Mouse (Mus musculus): ENCODE measurements around the gene Sclt1. TPM values are rescaled to one million over a fixed set of nuclear protein-coding genes. Genes with fewer than 3 reads are reported as not detected.
A peak's percentile ranks its signal among the peaks of the same experiment; 100 is the strongest.

Sclt1 gene
- polyA plus RNA-seq, 1 experiment from 2014 or later: 26.5 TPM

DNA sequence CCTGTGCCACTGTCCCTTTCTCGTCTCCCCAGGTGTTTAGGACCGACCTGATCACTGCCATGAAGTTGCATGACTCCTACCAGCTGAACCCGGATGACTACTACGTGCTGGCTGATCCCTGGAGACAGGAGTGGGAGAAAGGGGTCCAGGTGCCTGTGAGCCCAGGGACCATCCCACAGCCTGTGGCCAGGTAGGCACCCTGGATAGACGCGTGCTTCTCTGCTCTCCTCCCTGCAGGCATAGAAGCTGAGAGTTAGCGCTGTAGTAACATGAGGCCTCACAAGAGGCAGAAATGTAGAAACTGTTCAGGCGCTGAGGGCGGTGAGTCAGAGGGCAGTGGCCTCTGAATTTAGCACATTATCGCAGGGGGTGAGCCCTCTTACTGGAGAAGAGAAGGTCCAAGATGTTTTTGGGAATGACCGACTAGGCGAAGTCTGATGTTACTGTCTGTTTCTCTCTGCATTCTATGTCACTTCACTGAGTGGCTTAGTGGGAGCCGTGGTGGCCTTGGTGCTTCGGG is 150.6 kb downstream of the Sclt1 start:
- WGBS: 90% methylated on average over 14 of the region's 14 CpGs
- H3K9ac ChIP-seq: no peak overlapping the region
- H3K4me1 ChIP-seq: peaks cover 19% of the 10 kb centered on the region
- peaks cover 80% of the 10 kb centered on the region for H3K36me3 ChIP-seq
- no peak for ATAC-seq (replicated peaks; ENCODE audit: low FRiP score)
- no peak overlapping the region for H3K4me2 ChIP-seq
- H3K9me3 ChIP-seq (replicated peaks): no peaks in the 10 kb centered on the region
- no peaks in the 10 kb centered on the region for H3K27me3 ChIP-seq
- no peak overlapping the region for H3K27ac ChIP-seq
- H3K4me3 ChIP-seq (replicated peaks): no peak overlapping the region

DNA sequence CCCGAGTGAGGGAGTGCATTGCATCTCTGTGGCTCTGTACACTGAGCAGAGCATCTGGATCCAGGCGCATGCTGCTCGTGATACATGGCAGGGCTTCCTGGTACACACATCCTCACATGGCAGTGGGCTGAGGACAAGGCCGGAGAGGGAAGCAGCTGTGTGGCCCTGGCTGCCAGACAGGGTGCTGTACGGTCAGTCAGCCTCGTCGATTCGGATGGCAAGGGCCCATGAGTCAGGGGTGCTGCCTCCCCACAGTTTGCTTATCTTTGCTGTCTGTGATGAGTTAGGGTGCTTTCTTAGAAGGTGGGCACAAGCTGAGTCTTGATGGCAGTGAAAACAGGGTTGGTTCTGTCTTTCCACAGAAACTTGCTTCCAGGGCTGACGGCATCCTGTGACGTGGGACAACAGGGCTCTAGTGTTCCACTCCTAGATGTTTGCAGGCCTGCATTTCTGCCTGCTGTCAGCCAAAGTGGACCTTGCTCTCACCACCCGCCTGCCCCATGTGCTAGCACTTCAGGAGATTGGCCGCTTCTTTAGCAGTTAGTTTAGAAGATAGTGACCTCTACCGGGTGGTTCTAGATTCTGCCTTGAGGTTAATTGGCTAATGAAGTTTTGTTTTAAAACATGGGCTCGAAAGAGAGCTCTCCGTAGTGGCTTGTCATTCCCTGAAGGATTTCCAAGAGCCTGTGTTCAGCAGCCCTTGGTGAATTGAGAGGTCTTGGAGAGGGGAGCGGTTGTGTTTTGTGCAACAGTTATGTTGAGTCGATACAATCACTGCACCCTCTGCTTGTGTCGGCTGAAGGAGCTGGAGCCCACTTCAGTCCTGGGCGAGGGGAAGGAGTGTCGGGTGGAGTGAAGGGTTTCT is 151.4 kb downstream of the Sclt1 start:
- peaks cover 73% of the 10 kb centered on the region for H3K36me3 ChIP-seq
- WGBS: 86% methylated on average over 20 of the region's 20 CpGs
- 0 out of 2 replicates have a peak, but pooled peaks have one; percentile 38 for ATAC-seq (replicated peaks; ENCODE audit: low FRiP score)
- no peak overlapping the region for H3K27ac ChIP-seq
- H3K9ac ChIP-seq: no peak overlapping the region
- H3K4me2 ChIP-seq: no peak overlapping the region
- H3K27me3 ChIP-seq: no peaks in the 10 kb centered on the region
- H3K9me3 ChIP-seq (replicated peaks): no peaks in the 10 kb centered on the region
- H3K4me3 ChIP-seq (replicated peaks): no peak overlapping the region
- peaks cover 19% of the 10 kb centered on the region for H3K4me1 ChIP-seq

DNA sequence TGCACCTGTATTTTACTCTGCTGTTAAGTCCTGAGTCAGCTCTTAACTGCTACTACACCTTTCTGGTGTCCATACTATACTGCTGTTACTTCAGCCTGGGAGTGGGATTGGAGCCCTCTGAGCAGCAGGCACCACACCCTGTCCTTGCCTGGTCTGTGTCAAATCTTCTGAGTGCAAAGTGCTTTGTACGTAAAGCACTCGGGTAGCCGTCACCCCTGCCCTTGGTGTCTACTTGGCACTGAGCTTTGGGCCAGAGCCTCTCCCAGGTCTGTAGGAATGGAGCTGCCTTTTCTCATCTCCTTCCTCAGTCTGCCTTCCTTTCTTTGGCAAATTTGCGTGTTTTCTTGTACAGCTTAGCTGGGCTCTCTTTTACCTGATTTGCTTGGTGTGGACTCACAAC is 152.3 kb downstream of the Sclt1 start:
- WGBS: 96% methylated on average over 4 of the region's 4 CpGs
- ATAC-seq (replicated peaks; ENCODE audit: low FRiP score): no peak
- no peaks in the 10 kb centered on the region for H3K27me3 ChIP-seq

DNA sequence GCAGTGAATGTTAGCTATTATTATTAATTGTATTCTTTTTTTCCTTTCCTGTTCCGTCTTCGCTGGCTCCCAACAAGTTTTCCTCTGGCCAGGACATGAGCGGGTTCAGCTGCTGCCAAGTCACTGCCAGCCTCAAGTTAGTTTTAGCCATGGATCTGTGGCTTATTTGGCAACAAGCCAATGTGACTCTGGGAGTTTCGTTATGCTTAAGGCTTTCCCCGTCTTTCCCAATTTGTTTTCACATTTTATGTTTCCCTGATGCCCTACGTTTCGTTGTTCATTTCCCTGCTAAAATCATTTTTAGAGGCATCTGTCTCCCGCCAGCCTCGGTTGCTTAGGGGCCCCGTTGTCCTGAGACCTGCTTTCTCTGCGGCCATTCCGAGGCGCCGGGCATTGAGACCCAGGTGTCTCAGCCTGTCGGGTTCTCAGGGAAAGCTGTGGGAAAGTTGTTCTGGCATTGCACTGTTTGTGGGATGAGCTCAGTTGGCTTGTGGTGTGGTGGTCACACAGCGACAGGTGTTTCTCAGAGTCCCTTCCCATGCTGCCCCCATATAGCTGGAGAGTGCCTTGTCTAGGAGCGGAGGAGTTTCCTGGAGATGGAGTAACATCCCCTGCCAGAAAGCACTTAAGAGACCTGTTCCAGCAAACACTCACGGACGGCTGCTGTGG is 152.9 kb downstream of the Sclt1 start:
- Histone ChIP-seq H3K36me3 (peaks cover 57% of the 10 kb centered on the region), H3K27me3 (no peaks in the 10 kb centered on the region), H3K4me2 (no peak overlapping the region), H3K9me3 (replicated peaks) (no peaks in the 10 kb centered on the region), H3K4me3 (replicated peaks) (no peak overlapping the region), H3K9ac (no peak overlapping the region), H3K4me1 (peaks cover 19% of the 10 kb centered on the region), H3K27ac (no peak overlapping the region)
- WGBS: 73% methylated on average over 19 of the region's 19 CpGs
- ATAC-seq (replicated peaks; ENCODE audit: low FRiP score): no peak

More for the DNA sequence above, 152.3 kb downstream of the Sclt1 start:
- H3K4me3 ChIP-seq (replicated peaks): no peak overlapping the region
- no peak overlapping the region for H3K4me2 ChIP-seq
- H3K4me1 ChIP-seq: peaks cover 19% of the 10 kb centered on the region
- H3K27ac ChIP-seq: no peak overlapping the region
- peaks cover 63% of the 10 kb centered on the region for H3K36me3 ChIP-seq
- H3K9me3 ChIP-seq (replicated peaks): no peaks in the 10 kb centered on the region
- H3K9ac ChIP-seq: no peak overlapping the region

DNA sequence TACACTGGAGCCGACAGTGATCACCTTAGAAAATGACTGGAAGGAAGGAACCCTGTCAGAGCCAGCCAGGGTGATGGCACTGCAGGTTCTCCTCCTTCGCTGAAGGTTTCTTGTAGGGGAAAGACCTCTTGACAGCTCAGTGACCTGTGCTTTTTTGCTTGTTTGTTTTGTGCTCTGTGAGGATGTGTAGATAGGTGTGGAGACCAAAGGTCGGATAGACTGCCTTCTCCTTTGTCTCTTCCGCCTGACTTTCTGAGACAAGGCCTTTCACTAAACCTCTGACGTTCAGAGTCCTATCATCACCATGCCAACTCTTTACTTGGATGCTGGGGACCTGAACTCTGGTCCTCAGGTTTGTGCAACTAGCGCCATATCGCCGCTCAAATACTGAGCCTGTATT is 153.8 kb downstream of the Sclt1 start:
- no peak for ATAC-seq (replicated peaks; ENCODE audit: low FRiP score)
- H3K9ac ChIP-seq: no peak overlapping the region
- H3K4me2 ChIP-seq: no peak overlapping the region
- peaks cover 21% of the 10 kb centered on the region for H3K4me1 ChIP-seq
- no peak overlapping the region for H3K4me3 ChIP-seq (replicated peaks)
- H3K9me3 ChIP-seq (replicated peaks): no peaks in the 10 kb centered on the region
- H3K27me3 ChIP-seq: no peaks in the 10 kb centered on the region
- peaks cover 48% of the 10 kb centered on the region for H3K36me3 ChIP-seq
- no peak overlapping the region for H3K27ac ChIP-seq
- WGBS: 73% methylated on average over 8 of the region's 8 CpGs

DNA sequence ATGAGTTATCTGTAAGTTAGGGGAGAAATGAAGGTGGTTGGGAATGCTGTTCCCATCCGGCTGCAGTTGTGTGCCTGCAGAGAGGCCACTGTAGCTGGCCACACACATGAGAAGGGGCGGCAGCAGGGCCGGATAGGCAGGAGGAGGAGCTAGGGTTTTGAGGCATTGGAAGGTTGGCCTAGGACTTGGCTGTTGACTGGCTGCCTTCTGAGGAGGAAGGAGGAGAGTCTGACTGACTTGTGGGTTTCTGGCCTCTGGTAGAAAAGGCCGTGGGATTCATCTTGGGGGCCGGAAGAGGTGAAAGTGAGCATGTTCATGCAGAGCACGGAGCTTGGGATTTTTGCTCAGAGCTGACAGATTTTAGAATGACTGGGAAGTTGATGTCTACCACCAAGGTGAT is 154.7 kb downstream of the Sclt1 start:
- H3K27me3 ChIP-seq: no peaks in the 10 kb centered on the region
- no peak overlapping the region for H3K4me2 ChIP-seq
- whole genome bisulfite sequencing: 59% methylated on average over 6 of the region's 6 CpGs
- no peak overlapping the region for H3K9ac ChIP-seq
- H3K9me3 ChIP-seq (replicated peaks): no peaks in the 10 kb centered on the region
- H3K27ac ChIP-seq: no peak overlapping the region
- ATAC-seq (replicated peaks; ENCODE audit: low FRiP score): 0 out of 2 replicates have a peak, but pooled peaks have one; percentile 47
- peaks cover 30% of the 10 kb centered on the region for H3K4me1 ChIP-seq
- no peak overlapping the region for H3K4me3 ChIP-seq (replicated peaks)
- peaks cover 41% of the 10 kb centered on the region for H3K36me3 ChIP-seq

DNA sequence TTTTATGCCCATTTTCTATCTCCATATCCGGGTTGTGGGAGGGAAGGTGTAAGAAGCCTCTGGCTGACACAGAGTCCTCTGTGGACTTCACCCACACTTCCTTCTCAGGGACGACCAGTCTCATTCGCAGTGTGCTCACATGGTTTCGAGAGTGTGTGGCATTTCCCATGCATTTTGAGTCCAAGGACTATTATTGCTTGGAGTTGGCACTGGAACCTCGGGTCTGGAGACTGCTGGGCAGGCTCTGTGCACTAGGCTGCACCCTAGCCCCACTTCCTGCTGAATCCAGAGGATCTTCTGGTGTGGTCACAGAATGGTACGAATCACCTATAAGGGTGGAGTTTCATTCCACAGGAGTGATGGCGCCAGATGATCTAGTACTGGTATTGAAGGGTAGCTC is 155.4 kb downstream of the Sclt1 start:
- Histone ChIP-seq H3K4me1 (peaks cover 37% of the 10 kb centered on the region), H3K9ac (no peak overlapping the region), H3K4me2 (no peak overlapping the region), H3K9me3 (replicated peaks) (no peaks in the 10 kb centered on the region), H3K27ac (no peak overlapping the region), H3K4me3 (replicated peaks) (no peak overlapping the region), H3K27me3 (no peaks in the 10 kb centered on the region), H3K36me3 (peaks cover 34% of the 10 kb centered on the region)
- ATAC-seq (replicated peaks; ENCODE audit: low FRiP score): no peak
- WGBS: 80% methylated on average over 7 of the region's 7 CpGs

DNA sequence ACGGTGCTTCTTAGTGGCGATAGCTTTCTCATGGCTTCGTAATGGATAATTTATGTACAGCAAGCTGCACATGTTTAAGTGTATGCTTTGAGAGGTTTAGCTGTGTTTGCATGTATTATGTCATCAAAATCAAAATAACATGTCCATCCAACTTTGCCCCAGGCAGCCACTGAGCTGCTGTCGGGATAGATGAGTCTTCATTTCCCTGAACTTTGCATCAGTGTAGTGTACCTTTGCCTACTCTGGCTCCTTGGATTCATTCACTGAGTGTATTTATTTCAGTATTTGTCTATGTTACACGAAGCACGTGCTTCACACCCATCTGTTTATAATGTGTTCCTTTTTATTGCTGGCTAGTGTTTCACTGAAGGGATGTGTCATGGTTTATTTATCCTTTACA is 156.0 kb downstream of the Sclt1 start:
- no peak overlapping the region for H3K27ac ChIP-seq
- peaks cover 30% of the 10 kb centered on the region for H3K36me3 ChIP-seq
- peaks cover 43% of the 10 kb centered on the region for H3K4me1 ChIP-seq
- H3K4me2 ChIP-seq: no peak overlapping the region
- H3K27me3 ChIP-seq: no peaks in the 10 kb centered on the region
- H3K4me3 ChIP-seq (replicated peaks): no peak overlapping the region
- 66% methylated on average over 6 of the region's 6 CpGs for whole genome bisulfite sequencing
- no peaks in the 10 kb centered on the region for H3K9me3 ChIP-seq (replicated peaks)
- no peak for ATAC-seq (replicated peaks; ENCODE audit: low FRiP score)
- H3K9ac ChIP-seq: no peak overlapping the region

DNA sequence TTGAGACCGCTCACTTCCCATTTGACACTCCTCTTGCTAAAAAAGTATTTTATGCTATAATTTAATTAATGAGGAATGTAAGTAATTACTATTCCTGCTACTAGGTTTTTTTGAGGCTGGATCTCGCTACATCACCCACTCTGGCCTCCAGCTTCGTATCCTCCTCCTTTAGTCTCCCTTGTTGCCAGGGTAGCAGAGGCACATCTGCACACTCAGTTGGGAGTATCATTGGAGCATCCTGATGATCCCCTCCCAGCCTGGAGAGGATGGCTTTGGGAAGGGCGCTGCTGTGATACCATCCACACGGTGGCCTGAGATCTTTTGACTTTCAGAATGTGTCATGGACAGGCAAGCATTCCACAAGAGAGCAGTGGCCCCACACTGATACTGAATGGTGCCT is 156.8 kb downstream of the Sclt1 start:
- Histone ChIP-seq H3K36me3 (peaks cover 22% of the 10 kb centered on the region), H3K9ac (no peak overlapping the region), H3K27ac (no peak overlapping the region), H3K4me3 (replicated peaks) (no peak overlapping the region), H3K4me1 (peaks cover 51% of the 10 kb centered on the region), H3K4me2 (no peak overlapping the region), H3K27me3 (no peaks in the 10 kb centered on the region), H3K9me3 (replicated peaks) (no peaks in the 10 kb centered on the region)
- WGBS: 88% methylated on average over 5 of the region's 5 CpGs
- no peak for ATAC-seq (replicated peaks; ENCODE audit: low FRiP score)

DNA sequence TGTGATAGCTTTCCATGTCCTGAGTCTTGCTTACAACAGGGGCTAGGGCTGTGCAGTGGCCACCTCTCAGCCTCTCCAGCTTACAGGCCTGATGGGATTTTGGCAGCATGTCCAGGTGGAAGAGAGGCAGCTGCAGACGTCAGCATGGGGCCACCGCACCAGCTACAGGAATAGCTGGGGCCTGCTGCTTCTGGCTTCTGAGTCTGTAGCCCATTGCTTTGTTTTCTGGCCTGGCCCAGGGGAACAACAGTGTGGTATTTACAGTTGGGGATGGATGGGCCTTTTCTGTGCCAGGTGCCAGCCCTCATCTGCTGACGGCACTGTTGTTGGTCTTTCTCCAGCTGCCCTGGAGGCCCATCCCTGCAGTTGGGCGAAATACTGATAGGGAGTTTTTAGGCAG is 158.7 kb downstream of the Sclt1 start:
- 85% methylated on average over 4 of the region's 4 CpGs for WGBS

DNA sequence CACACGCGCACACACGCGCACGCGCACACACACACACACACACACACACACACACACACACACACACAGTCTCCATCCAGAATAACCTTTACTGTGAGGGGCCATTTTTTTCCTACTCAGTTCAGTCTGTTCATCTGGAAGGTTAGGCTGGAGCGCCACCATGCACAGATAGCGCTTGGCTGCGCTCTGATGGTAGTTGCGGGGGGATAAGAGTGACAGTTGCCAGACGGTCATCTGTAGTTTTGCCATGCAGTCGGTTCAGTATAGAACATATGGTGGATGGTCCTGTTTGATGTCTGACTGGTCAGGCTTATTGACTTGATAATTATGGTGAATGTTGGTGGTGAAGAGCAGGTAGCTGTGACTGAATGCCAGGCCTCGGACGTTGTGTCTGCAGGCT is 159.2 kb downstream of the Sclt1 start:
- H3K4me1 ChIP-seq: peaks cover 67% of the 10 kb centered on the region
- H3K27ac ChIP-seq: peak overlapping the region; percentile 89; the same call in 1 of the 2 replicates
- no peak overlapping the region for H3K4me3 ChIP-seq (replicated peaks)
- H3K9ac ChIP-seq: no peak overlapping the region
- H3K4me2 ChIP-seq: no peak overlapping the region
- 92% methylated on average over 14 of the region's 14 CpGs for WGBS
- H3K36me3 ChIP-seq: no peaks in the 10 kb centered on the region
- no peaks in the 10 kb centered on the region for H3K27me3 ChIP-seq
- H3K9me3 ChIP-seq (replicated peaks): no peaks in the 10 kb centered on the region
- ATAC-seq (replicated peaks; ENCODE audit: low FRiP score): no peak

More for the DNA sequence above, 158.7 kb downstream of the Sclt1 start:
- H3K9ac ChIP-seq: no peak overlapping the region
- no peak overlapping the region for H3K4me2 ChIP-seq
- no peak for ATAC-seq (replicated peaks; ENCODE audit: low FRiP score)
- 0 out of 2 replicates have a peak, but pooled peaks cover 3% of the 10 kb centered on the region for H3K36me3 ChIP-seq
- peaks cover 61% of the 10 kb centered on the region for H3K4me1 ChIP-seq
- no peak overlapping the region for H3K4me3 ChIP-seq (replicated peaks)
- no peak overlapping the region for H3K27ac ChIP-seq
- H3K27me3 ChIP-seq: no peaks in the 10 kb centered on the region
- H3K9me3 ChIP-seq (replicated peaks): no peaks in the 10 kb centered on the region

DNA sequence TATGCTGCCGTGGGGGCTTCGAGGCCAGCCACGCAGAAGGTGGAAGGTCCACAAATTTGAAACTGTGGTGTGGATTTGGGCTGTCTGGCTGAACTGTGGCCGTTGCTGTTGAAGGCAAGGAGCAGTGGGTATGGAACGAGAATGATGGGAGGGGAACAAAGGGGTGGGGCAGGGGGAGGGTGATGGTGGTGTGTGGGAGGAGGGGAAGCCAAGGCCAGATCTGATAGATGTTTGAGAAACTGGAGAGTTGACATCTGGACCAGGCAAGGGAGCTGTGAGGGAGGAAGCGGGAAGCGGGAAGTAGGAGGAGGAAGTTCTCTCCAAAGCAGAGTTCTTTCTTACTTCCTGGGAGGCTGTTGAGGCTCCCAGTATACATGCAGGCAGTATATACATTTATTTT is 160.1 kb downstream of the Sclt1 start:
- peak overlapping the region; percentile 89 for H3K27ac ChIP-seq
- peaks cover 69% of the 10 kb centered on the region for H3K4me1 ChIP-seq
- no peak for ATAC-seq (replicated peaks; ENCODE audit: low FRiP score)
- no peak overlapping the region for H3K4me3 ChIP-seq (replicated peaks)
- H3K9ac ChIP-seq: no peak overlapping the region
- 56% methylated on average over 7 of the region's 7 CpGs for WGBS
- no peak overlapping the region for H3K4me2 ChIP-seq
- no peaks in the 10 kb centered on the region for H3K9me3 ChIP-seq (replicated peaks)
- no peaks in the 10 kb centered on the region for H3K27me3 ChIP-seq
- no peaks in the 10 kb centered on the region for H3K36me3 ChIP-seq
